Mouse (Mus musculus) left cerebral cortex, postnatal 36 days (tissue): ENCODE measurements at regions not wholly inside any gene's neighbourhood (a gene's known extent, or its start where the extent isn't known, plus 50 kb on each side); places are given as distances from the start of the nearest gene placed in this dataset.
A peak's percentile ranks its signal among the peaks of the same experiment; 100 is the strongest.

Source experiments
- DNase-seq, 2 experiments: peaks; one replicate each; pipeline ENCODE4 v3.0.0; 2021 to 2022; ENCODE audit warnings: low spot score in 2 of 2, mixed read lengths in 1 of 2
- intact Hi-C: fragments of 180-260 bp; cut with DNase I; formaldehyde crosslinking; loops from one replicate; pipeline ENCODE4 v1.15.1; 2025

GRCm38 (mm10) chr16:29849511-29849910 is 214.7 kb upstream of the Hes1 start:
- intact Hi-C loops = no loop called here
- DNase-seq = no peak

GRCm38 (mm10) chr16:29850616-29851015 is 213.6 kb upstream of the Hes1 start:
- intact Hi-C loops = no loop called here
- no peak for DNase-seq

GRCm38 (mm10) chr16:29851827-29852226 is 212.4 kb upstream of the Hes1 start:
- DNase-seq = no peak
- intact Hi-C loops = no loop called here

- intact Hi-C loops = no loop called here
- DNase-seq = no peak
Measured at GRCm38 (mm10) chr16:29854805-29855565, 209.2 kb upstream of the Hes1 start.

- DNase-seq = no peak
- intact Hi-C loops = no loop called here
Measured at GRCm38 (mm10) chr16:29856545-29856944, 207.6 kb upstream of the Hes1 start.

- intact Hi-C loops = no loop called here
Measured at GRCm38 (mm10) chr16:29858645-29859044, 205.5 kb upstream of the Hes1 start.

GRCm38 (mm10) chr16:29860306-29860705 is 203.9 kb upstream of the Hes1 start:
- intact Hi-C loops = no loop called here
- DNase-seq = no peak

More at GRCm38 (mm10) chr16:29858645-29859044, 205.5 kb upstream of the Hes1 start:
- no peak for DNase-seq

GRCm38 (mm10) chr16:29861056-29861455 is 203.1 kb upstream of the Hes1 start:
- no peak for DNase-seq
- intact Hi-C loops = no loop called here

GRCm38 (mm10) chr16:29865075-29865740 is 199.0 kb upstream of the Hes1 start:
- intact Hi-C loops = no loop called here
- DNase-seq = no peak

GRCm38 (mm10) chr16:29871395-29871794 is 192.8 kb upstream of the Hes1 start:
- no peak for DNase-seq
- intact Hi-C loops = no loop called here

GRCm38 (mm10) chr16:29876196-29876595 is 188.0 kb upstream of the Hes1 start:
- DNase-seq = no peak
- intact Hi-C loops = no loop called here

GRCm38 (mm10) chr16:29877372-29878123 is 186.6 kb upstream of the Hes1 start:
- intact Hi-C loops = no loop called here
- DNase-seq = no peak

- intact Hi-C loops = no loop called here
- DNase-seq = no peak
Measured at GRCm38 (mm10) chr16:29879665-29880064, 184.5 kb upstream of the Hes1 start.

GRCm38 (mm10) chr16:29881497-29881896 is 182.7 kb upstream of the Hes1 start:
- DNase-seq = no peak
- intact Hi-C loops = no loop called here

GRCm38 (mm10) chr16:29882226-29882972 is 181.8 kb upstream of the Hes1 start:
- no peak for DNase-seq
- intact Hi-C loops = no loop called here

- no peak for DNase-seq
- intact Hi-C loops = no loop called here
Measured at GRCm38 (mm10) chr16:29883252-29883992, 180.8 kb upstream of the Hes1 start.

- intact Hi-C loops = no loop called here
- DNase-seq = peak in 1 of 2 experiments; percentile 38
Measured at GRCm38 (mm10) chr16:29884899-29885298, 179.3 kb upstream of the Hes1 start.

GRCm38 (mm10) chr16:29886755-29887154 is 177.4 kb upstream of the Hes1 start:
- no peak for DNase-seq
- intact Hi-C loops = no loop called here

GRCm38 (mm10) chr16:29889346-29889745 is 174.8 kb upstream of the Hes1 start:
- intact Hi-C loops = no loop called here

More at GRCm38 (mm10) chr16:29889346-29889745, 174.8 kb upstream of the Hes1 start:
- DNase-seq = no peak
